Mouse (Mus musculus) ES-Bruce4 (cell line): ENCODE data around the gene Tiam1.

Source experiments
- EP300 ChIP-seq: IDR thresholded peaks from 2 replicates; pipeline ENCODE4 v1.6.1; 2011; ENCODE audit warnings: low read depth, low read length; ENCODE audit not compliant: insufficient read depth
- POLR2A ChIP-seq: IDR thresholded peaks from one replicate; pipeline ENCODE4 v1.8.1; 2011; ENCODE audit warnings: low read length; ENCODE audit not compliant: insufficient read depth

GRCm38 (mm10) chr16:89777450-89777849, 366.1 kb downstream of the Tiam1 start:
- TF ChIP-seq EP300 (no peak), POLR2A (no peak)
